Mouse (Mus musculus): ENCODE results near the gene Mmrn2. TPM values are rescaled to one million over a fixed set of nuclear protein-coding genes. Genes with fewer than 3 reads are reported as not detected.
A peak's percentile ranks its signal among the peaks of the same experiment; 100 is the strongest.

Gene Mmrn2
- polyA plus RNA-seq, 1 experiment from 2014 or later = 6.2 TPM

DNA sequence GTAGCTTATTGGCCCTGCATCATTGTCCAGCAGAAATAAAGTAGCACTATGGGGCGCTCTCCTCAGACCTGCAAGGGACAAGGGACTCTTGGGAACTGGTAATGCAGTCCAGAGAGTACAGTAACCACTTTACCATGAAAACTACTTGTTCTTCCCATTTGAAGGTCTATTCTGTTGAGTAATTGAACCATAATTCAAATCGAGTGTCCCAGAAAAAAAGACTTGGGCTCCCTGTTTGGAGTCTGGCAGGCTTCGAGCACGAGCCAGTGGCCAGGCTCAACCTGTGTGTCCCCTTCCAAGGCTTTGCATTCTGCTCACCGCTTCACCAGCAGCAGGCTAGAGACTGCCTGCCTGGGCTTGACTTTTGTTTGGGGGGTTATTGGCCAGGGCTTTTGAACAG lies 30.9 kb upstream of the Mmrn2 start:
- Histone ChIP-seq H3K9me3 (ENCODE audit: control insufficient read depth, low read length) (no peaks in the 10 kb centered on the region), H3K4me2 (no peak overlapping the region)

DNA sequence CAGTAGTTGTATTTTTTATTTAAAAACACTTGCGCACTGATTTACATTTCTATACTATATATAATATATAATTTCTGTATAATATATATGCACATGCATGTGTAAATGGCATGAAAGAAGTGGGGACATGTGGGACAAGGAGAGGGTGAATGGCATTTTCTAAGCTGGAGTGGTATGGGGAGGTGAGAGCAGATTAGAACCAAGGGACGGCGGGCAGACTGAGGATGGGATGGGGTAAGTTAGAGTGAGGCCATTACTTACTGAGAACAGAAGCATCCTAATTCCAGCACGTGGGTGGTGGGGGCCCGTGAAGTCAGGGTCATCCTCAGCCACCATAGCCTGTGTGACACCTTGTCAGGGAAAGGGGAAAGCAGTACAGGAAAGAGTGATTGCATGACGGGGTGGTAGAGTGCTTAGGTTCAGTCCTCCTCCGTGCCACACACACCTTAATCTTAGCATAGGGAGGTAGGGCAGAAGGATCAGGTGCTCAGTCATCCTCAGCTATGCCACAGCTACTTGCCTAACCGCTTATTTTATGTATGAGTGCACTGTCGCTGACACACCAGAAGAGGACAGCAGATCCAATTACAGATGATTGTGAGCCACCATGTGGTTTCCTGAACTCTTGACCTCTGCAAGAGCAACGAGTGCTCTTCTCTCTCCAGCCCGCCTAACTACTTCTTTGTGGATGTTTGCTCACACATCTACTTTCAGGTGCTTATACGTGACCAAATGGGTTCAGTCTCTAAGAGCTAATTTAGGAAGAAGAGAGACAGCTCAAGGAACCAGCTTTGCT lies 29.3 kb upstream of the Mmrn2 start:
- H3K4me3 ChIP-seq (ENCODE audit: low read depth, low read length) = no peak overlapping the region
- peaks cover 9% of the 10 kb centered on the region; the same call in 1 of the 2 replicates for H3K36me3 ChIP-seq (ENCODE audit: control insufficient read depth, insufficient read depth, low read length)
- H3K9me3 ChIP-seq (ENCODE audit: control insufficient read depth, low read length) = no peaks in the 10 kb centered on the region
- H3K9ac ChIP-seq (ENCODE audit: low read depth, low read length) = no peak overlapping the region
- ATAC-seq (replicated peaks; ENCODE audit: low FRiP score) = peak; percentile 59
- WGBS = 61% methylated on average over 12 of the region's 12 CpGs
- no peaks in the 10 kb centered on the region for H3K4me1 ChIP-seq (replicated peaks; ENCODE audit: control insufficient read depth, insufficient read depth, low read length)
- H3K27ac ChIP-seq (ENCODE audit: low read depth, low read length) = no peak overlapping the region
- H3K4me2 ChIP-seq = no peak overlapping the region
- H3K27me3 ChIP-seq (replicated peaks; ENCODE audit: control insufficient read depth, insufficient read depth, low read length) = no peaks in the 10 kb centered on the region
- no peak for DNase-seq (ENCODE audit: low spot score)

More for the DNA sequence above, 30.9 kb upstream of the Mmrn2 start:
- Histone ChIP-seq H3K27me3 (replicated peaks; ENCODE audit: control insufficient read depth, insufficient read depth, low read length) (no peaks in the 10 kb centered on the region), H3K4me1 (replicated peaks; ENCODE audit: control insufficient read depth, insufficient read depth, low read length) (no peaks in the 10 kb centered on the region), H3K9ac (ENCODE audit: low read depth, low read length) (no peak overlapping the region), H3K36me3 (ENCODE audit: control insufficient read depth, insufficient read depth, low read length) (peaks cover 16% of the 10 kb centered on the region), H3K4me3 (ENCODE audit: low read depth, low read length) (no peak overlapping the region), H3K27ac (ENCODE audit: low read depth, low read length) (no peak overlapping the region)
- no peak for DNase-seq (ENCODE audit: low spot score)
- WGBS = 91% methylated on average over 5 of the region's 5 CpGs
- no peak for ATAC-seq (replicated peaks; ENCODE audit: low FRiP score)

DNA sequence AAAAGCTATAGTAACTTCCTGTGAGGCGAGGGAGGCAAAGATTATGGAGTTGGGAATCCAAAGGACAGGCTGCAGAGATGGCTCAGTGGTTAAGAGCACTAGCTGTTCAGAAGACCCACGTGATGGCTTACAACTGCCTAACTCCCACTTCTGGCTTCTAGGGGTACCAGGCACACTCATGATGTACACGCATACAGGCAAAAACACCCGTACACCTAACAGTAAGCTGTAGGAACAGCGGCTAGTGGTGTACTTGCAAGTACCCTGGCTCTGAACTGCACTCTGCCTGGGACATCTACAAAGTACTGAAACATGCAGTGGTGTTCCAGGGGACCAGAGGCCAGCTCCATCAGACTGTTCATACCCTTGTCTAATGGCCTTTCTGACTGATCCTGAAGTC lies 28.2 kb upstream of the Mmrn2 start:
- no peak overlapping the region for H3K27ac ChIP-seq (ENCODE audit: low read depth, low read length)
- WGBS = 86% methylated on average over 5 of the region's 5 CpGs
- no peak overlapping the region for H3K4me3 ChIP-seq (ENCODE audit: low read depth, low read length)
- no peak overlapping the region for H3K9ac ChIP-seq (ENCODE audit: low read depth, low read length)
- ATAC-seq (replicated peaks; ENCODE audit: low FRiP score) (no peak), DNase-seq (ENCODE audit: low spot score) (no peak)
- no peak overlapping the region for H3K4me2 ChIP-seq
- no peaks in the 10 kb centered on the region for H3K27me3 ChIP-seq (replicated peaks; ENCODE audit: control insufficient read depth, insufficient read depth, low read length)
- H3K9me3 ChIP-seq (ENCODE audit: control insufficient read depth, low read length) = no peaks in the 10 kb centered on the region
- H3K36me3 ChIP-seq (ENCODE audit: control insufficient read depth, insufficient read depth, low read length) = peaks cover 6% of the 10 kb centered on the region; the same call in 1 of the 2 replicates
- no peaks in the 10 kb centered on the region for H3K4me1 ChIP-seq (replicated peaks; ENCODE audit: control insufficient read depth, insufficient read depth, low read length)

DNA sequence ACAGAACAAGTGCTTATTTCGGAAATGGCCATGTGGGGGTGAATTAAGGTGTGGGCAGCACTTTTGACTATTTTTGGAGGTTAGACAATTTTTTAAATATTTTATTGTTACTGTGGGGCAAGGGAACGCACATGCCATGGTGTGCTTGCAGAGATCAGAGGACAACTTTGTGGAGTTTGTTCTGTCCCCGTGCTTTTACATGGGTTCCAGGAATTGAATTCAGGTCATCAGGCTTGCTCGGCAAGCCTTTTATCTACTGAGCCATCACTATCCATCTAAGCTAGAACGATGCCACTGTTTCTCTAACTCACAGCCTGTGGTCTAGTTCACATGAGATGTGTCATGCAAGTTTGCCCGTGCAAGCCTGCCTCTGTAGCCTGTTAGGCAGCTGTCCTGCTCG lies 27.0 kb upstream of the Mmrn2 start:
- Histone ChIP-seq H3K4me2 (no peak overlapping the region), H3K9ac (ENCODE audit: low read depth, low read length) (no peak overlapping the region), H3K27ac (ENCODE audit: low read depth, low read length) (no peak overlapping the region), H3K4me3 (ENCODE audit: low read depth, low read length) (no peak overlapping the region), H3K9me3 (ENCODE audit: control insufficient read depth, low read length) (no peaks in the 10 kb centered on the region), H3K36me3 (ENCODE audit: control insufficient read depth, insufficient read depth, low read length) (0 out of 2 replicates have a peak, but pooled peaks cover 3% of the 10 kb centered on the region), H3K4me1 (replicated peaks; ENCODE audit: control insufficient read depth, insufficient read depth, low read length) (no peaks in the 10 kb centered on the region), H3K27me3 (replicated peaks; ENCODE audit: control insufficient read depth, insufficient read depth, low read length) (no peaks in the 10 kb centered on the region)
- WGBS = 62% methylated on average over 7 of the region's 7 CpGs
- DNase-seq (ENCODE audit: low spot score) (no peak), ATAC-seq (replicated peaks; ENCODE audit: low FRiP score) (no peak)

DNA sequence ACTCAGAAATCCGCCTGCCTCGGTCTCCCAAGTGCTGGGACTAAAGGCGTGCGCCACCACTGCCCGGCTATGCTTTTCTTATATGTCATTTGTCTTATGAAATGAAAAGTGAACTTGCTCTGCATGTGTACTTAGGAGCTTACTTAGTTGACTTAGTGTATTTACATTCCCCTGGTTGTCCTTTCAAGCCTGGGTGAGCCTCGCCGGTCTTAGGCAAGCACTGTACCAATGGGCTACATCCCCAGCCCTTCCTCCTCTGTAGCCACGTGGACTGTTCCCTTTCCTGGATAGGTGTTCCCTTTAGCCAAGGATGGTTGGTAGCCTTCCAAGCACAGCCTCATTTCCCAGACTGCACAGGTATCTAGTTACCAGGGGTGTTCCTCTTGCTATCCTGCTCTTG lies 26.3 kb upstream of the Mmrn2 start:
- DNase-seq (ENCODE audit: low spot score) (no peak), ATAC-seq (replicated peaks; ENCODE audit: low FRiP score) (no peak; the same call in 1 of the 2 replicates)
- no peaks in the 10 kb centered on the region for H3K4me1 ChIP-seq (replicated peaks; ENCODE audit: control insufficient read depth, insufficient read depth, low read length)
- 77% methylated on average over 8 of the region's 8 CpGs for WGBS
- no peak overlapping the region for H3K27ac ChIP-seq (ENCODE audit: low read depth, low read length)
- no peaks in the 10 kb centered on the region for H3K27me3 ChIP-seq (replicated peaks; ENCODE audit: control insufficient read depth, insufficient read depth, low read length)
- H3K9me3 ChIP-seq (ENCODE audit: control insufficient read depth, low read length) = no peaks in the 10 kb centered on the region
- H3K4me3 ChIP-seq (ENCODE audit: low read depth, low read length) = no peak overlapping the region
- no peak overlapping the region for H3K4me2 ChIP-seq
- H3K9ac ChIP-seq (ENCODE audit: low read depth, low read length) = no peak overlapping the region
- 0 out of 2 replicates have a peak, but pooled peaks cover 3% of the 10 kb centered on the region for H3K36me3 ChIP-seq (ENCODE audit: control insufficient read depth, insufficient read depth, low read length)

DNA sequence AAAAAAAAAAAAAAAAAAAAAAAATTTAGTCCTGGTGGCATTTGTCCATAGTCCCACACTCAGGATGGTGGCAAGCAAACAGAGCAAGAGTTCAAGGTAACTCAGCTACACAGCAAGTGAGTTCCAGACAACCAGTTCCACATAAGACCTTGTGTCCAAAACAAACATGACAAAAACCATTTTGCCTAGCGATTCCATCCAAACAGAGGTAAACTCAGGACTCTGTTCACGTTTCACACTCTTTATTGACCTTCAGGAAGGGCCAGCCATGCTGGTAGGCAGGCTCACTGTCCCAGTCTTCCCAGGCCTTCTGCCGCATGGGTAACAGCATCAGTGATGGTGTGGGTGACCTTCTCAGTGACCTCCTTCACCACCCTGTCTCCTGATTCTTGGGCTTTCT lies 23.6 kb upstream of the Mmrn2 start:
- 76% methylated on average over 3 of the region's 3 CpGs for WGBS
- H3K4me2 ChIP-seq = no peak overlapping the region
- no peak overlapping the region for H3K27ac ChIP-seq (ENCODE audit: low read depth, low read length)
- no peak for DNase-seq (ENCODE audit: low spot score)
- no peak for ATAC-seq (replicated peaks; ENCODE audit: low FRiP score)
- no peaks in the 10 kb centered on the region for H3K36me3 ChIP-seq (ENCODE audit: control insufficient read depth, insufficient read depth, low read length)
- H3K9ac ChIP-seq (ENCODE audit: low read depth, low read length) = no peak overlapping the region
- no peaks in the 10 kb centered on the region for H3K27me3 ChIP-seq (replicated peaks; ENCODE audit: control insufficient read depth, insufficient read depth, low read length)
- H3K9me3 ChIP-seq (ENCODE audit: control insufficient read depth, low read length) = no peaks in the 10 kb centered on the region
- peaks cover 6% of the 10 kb centered on the region for H3K4me1 ChIP-seq (replicated peaks; ENCODE audit: control insufficient read depth, insufficient read depth, low read length)
- no peak overlapping the region for H3K4me3 ChIP-seq (ENCODE audit: low read depth, low read length)

DNA sequence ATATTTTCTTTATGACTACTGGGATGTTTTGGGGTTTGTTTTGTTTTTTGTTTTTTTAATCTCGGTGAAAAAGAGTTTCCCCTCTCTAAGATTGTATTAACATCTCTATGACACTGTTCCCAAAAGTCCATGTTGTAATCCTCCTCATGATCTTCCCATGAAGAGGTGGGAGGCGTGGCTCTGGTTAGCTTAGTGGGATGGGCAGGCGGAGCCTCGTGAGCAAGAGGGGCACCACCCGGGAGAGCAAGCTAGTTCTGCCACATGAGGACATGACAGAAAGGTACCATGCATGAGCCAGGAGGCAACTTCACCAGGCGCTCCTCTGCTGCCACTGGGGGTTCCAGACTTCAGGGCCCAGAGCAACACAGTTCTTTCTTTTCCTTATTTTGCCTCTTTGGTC lies 22.7 kb upstream of the Mmrn2 start:
- H3K9ac ChIP-seq (ENCODE audit: low read depth, low read length) = no peak overlapping the region
- no peak overlapping the region for H3K27ac ChIP-seq (ENCODE audit: low read depth, low read length)
- no peaks in the 10 kb centered on the region for H3K27me3 ChIP-seq (replicated peaks; ENCODE audit: control insufficient read depth, insufficient read depth, low read length)
- H3K9me3 ChIP-seq (ENCODE audit: control insufficient read depth, low read length) = no peaks in the 10 kb centered on the region
- ATAC-seq (replicated peaks; ENCODE audit: low FRiP score) (no peak), DNase-seq (ENCODE audit: low spot score) (no peak)
- 59% methylated on average over 6 of the region's 6 CpGs for WGBS
- no peak overlapping the region for H3K4me3 ChIP-seq (ENCODE audit: low read depth, low read length)
- H3K4me1 ChIP-seq (replicated peaks; ENCODE audit: control insufficient read depth, insufficient read depth, low read length) = peaks cover 6% of the 10 kb centered on the region
- no peaks in the 10 kb centered on the region for H3K36me3 ChIP-seq (ENCODE audit: control insufficient read depth, insufficient read depth, low read length)
- H3K4me2 ChIP-seq = no peak overlapping the region

DNA sequence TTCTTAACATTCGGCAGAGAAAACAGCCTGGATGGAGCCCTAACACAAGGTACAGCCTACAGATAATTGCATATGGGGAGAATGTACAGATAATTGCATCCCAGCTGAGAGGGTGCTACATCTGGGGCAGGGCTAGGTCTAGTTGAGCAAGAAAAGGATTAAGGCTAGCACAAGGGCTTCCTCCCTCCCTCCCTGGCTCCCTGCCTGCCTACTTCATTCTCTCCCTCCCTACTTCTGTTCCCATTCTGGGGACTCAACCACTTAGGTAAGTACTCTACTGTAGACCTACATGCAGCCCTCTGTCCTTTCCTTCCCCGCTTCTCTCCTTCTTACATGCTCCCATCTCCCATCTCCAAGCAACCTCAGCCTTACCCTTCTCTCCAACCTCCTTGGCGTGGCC lies 21.9 kb upstream of the Mmrn2 start:
- Histone ChIP-seq H3K4me2 (no peak overlapping the region), H3K27ac (ENCODE audit: low read depth, low read length) (no peak overlapping the region), H3K4me3 (ENCODE audit: low read depth, low read length) (no peak overlapping the region), H3K36me3 (ENCODE audit: control insufficient read depth, insufficient read depth, low read length) (no peaks in the 10 kb centered on the region), H3K27me3 (replicated peaks; ENCODE audit: control insufficient read depth, insufficient read depth, low read length) (no peaks in the 10 kb centered on the region), H3K9me3 (ENCODE audit: control insufficient read depth, low read length) (no peaks in the 10 kb centered on the region), H3K4me1 (replicated peaks; ENCODE audit: control insufficient read depth, insufficient read depth, low read length) (peaks cover 6% of the 10 kb centered on the region), H3K9ac (ENCODE audit: low read depth, low read length) (no peak overlapping the region)
- DNase-seq (ENCODE audit: low spot score) (no peak), ATAC-seq (replicated peaks; ENCODE audit: low FRiP score) (no peak)
- WGBS = 82% methylated on average over 3 of the region's 3 CpGs

DNA sequence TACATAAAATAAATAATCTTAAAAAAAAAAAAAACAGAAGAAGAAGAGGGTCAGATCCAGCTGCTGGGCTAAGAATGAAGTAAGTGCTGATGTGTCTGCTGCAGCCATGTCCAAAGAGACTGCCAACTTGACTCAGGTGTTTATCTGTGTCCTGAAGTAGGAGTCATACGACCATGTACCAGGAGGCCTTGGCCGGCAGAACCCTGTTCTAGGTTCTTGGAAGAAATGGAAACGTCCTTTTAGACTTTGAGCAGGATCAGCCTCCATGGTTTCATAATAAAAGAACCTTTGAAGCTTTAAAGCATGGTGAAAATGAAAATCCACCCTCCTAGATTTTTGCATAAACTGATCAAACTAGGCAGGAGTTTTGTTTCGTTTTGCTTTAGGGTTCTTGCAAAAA lies 20.8 kb upstream of the Mmrn2 start:
- DNase-seq (ENCODE audit: low spot score) (no peak), ATAC-seq (replicated peaks; ENCODE audit: low FRiP score) (no peak)
- WGBS = 72% methylated on average over 4 of the region's 4 CpGs
- no peak overlapping the region for H3K4me2 ChIP-seq
- no peak overlapping the region for H3K9ac ChIP-seq (ENCODE audit: low read depth, low read length)
- no peak overlapping the region for H3K27ac ChIP-seq (ENCODE audit: low read depth, low read length)
- no peak overlapping the region for H3K4me3 ChIP-seq (ENCODE audit: low read depth, low read length)
- peaks cover 6% of the 10 kb centered on the region for H3K4me1 ChIP-seq (replicated peaks; ENCODE audit: control insufficient read depth, insufficient read depth, low read length)
- H3K27me3 ChIP-seq (replicated peaks; ENCODE audit: control insufficient read depth, insufficient read depth, low read length) = no peaks in the 10 kb centered on the region
- H3K9me3 ChIP-seq (ENCODE audit: control insufficient read depth, low read length) = no peaks in the 10 kb centered on the region
- H3K36me3 ChIP-seq (ENCODE audit: control insufficient read depth, insufficient read depth, low read length) = no peaks in the 10 kb centered on the region

Data from liver, embryonic 11.5 days (tissue).